Mouse (Mus musculus) midbrain, postnatal 0 days (tissue): Measurements from ENCODE around the gene Gm20388. TPM values are rescaled to one million over a fixed set of nuclear protein-coding genes. Genes with fewer than 3 reads are reported as not detected.

Experiments used
- ATAC-seq: fragments of 200-750 bp; cut with Nextera tagmentation; 2 replicates; pipeline ENCODE4 v1.8.0; 2017; ENCODE audit warnings: moderate number of reproducible peaks, mild to moderate bottlenecking, moderate TSS enrichment, moderate library complexity; ENCODE audit not compliant: low FRiP score
- DNase-seq: peaks from one replicate; pipeline ENCODE4 v3.0.0-alpha.2; 2015; ENCODE audit warnings: low spot score
- H3K27ac ChIP-seq: fragments of 300-500 bp; sonication (generic); 2 replicates; pipeline ENCODE4 v1.5.1; 2014; ENCODE audit warnings: low read depth, mild to moderate bottlenecking, low read length, mixed read lengths
- H3K27me3 ChIP-seq: fragments of 300-500 bp; sonication (generic); 2 replicates; pipeline ENCODE4 v1.6.1; 2014; ENCODE audit warnings: low read length, control low read depth, mixed read lengths; ENCODE audit not compliant: insufficient read depth
- H3K36me3 ChIP-seq: fragments of 300-500 bp; sonication (generic); 2 replicates; pipeline ENCODE4 v1.6.1; 2014; ENCODE audit warnings: low read length, control low read depth, mixed read lengths; ENCODE audit not compliant: insufficient read depth
- H3K4me1 ChIP-seq: fragments of 300-500 bp; sonication (generic); 2 replicates; pipeline ENCODE4 v1.6.1; 2014; ENCODE audit warnings: mild to moderate bottlenecking, control low read depth, antibody characterized with exemption, low read length, mixed read lengths; ENCODE audit not compliant: insufficient read depth
- H3K4me2 ChIP-seq: fragments of 300-500 bp; sonication (generic); 2 replicates; pipeline ENCODE4 v1.6.1; 2014; ENCODE audit warnings: low read depth, mild to moderate bottlenecking, low read length, mixed read lengths; ENCODE audit not compliant: poor library complexity, severe bottlenecking
- H3K4me3 ChIP-seq: fragments of 300-500 bp; sonication (generic); 2 replicates; pipeline ENCODE4 v1.5.1; 2014; ENCODE audit warnings: low read depth, mild to moderate bottlenecking, low read length, moderate library complexity
- H3K9ac ChIP-seq: fragments of 300-500 bp; sonication (generic); replicated peaks from 2 replicates; pipeline ENCODE4 v1.6.1; 2014; ENCODE audit warnings: mild to moderate bottlenecking, low read length, moderate library complexity, mixed read lengths; ENCODE audit not compliant: poor library complexity, severe bottlenecking
- H3K9me3 ChIP-seq: fragments of 300-500 bp; sonication (generic); 2 replicates; pipeline ENCODE4 v1.6.1; 2016; ENCODE audit warnings: low read length, control low read depth
- CTCF ChIP-seq: IDR thresholded peaks from 2 replicates; pipeline ENCODE4 v1.5.1; 2016; ENCODE audit warnings: antibody characterized with exemption, mild to moderate bottlenecking
- WGBS: fragments of 180-500 bp; shearing (Covaris S2); extraction: QIAGEN DNeasy Blood & Tissue Kit; methylation state at CpG from one replicate; pipeline ENCODE4 v1.1.7; 2014; 5-methylcytosine and 5-hydroxymethylcytosine counted together
- polyA plus RNA-seq: library from polyadenylated mRNA; unstranded; fragments of >200 nt; fragmentation: Nextera tagmentation; extraction: Ambion mirVana; gene quantifications from 2 replicates; pipeline ENCODE4 v1.2.1, GENCODE M21; 2015
- total RNA-seq: library from RNA; depleted of rRNA; stranded (reverse); fragments of >200 nt; gene quantifications from 2 replicates; pipeline ENCODE4 v1.2.3, GENCODE M21; 2014

The Gm20388 gene
- total and polyA plus RNA-seq, 2 experiments from 2014 or later = 74.2 TPM; not detected in 1

DNA sequence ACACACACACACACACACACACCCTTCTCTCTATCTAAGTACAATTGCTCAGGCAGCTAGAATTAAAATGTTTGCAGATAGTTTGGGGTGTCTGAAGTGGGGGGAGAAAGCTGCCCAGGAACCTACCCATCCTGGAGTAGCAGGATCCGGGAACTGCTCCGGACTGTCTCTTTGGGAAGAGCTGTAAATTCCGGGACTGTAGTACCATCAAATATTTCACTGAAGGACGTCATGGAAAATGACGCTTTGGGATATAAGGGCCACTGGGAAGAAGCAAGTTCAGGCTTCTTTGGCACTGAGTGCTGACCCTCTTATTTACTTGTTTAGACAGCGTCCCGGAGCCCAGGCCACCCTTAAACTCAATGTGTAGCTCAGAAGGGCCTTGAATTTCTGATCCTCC lies 1168.6 kb downstream of the Gm20388 start:
- H3K9ac ChIP-seq = no peak overlapping the region
- 3% methylated on average over 7 of the region's 7 CpGs for WGBS
- no peak for DNase-seq
- peaks cover 93% of the 10 kb centered on the region for H3K27me3 ChIP-seq
- no peak for ATAC-seq
- H3K27ac ChIP-seq = no peak overlapping the region
- no peaks in the 10 kb centered on the region for H3K9me3 ChIP-seq
- no peaks in the 10 kb centered on the region for H3K36me3 ChIP-seq
- H3K4me1 ChIP-seq = no peaks in the 10 kb centered on the region
- no peak overlapping the region for H3K4me2 ChIP-seq
- no peak overlapping the region for H3K4me3 ChIP-seq
- no peak for TF ChIP-seq CTCF

DNA sequence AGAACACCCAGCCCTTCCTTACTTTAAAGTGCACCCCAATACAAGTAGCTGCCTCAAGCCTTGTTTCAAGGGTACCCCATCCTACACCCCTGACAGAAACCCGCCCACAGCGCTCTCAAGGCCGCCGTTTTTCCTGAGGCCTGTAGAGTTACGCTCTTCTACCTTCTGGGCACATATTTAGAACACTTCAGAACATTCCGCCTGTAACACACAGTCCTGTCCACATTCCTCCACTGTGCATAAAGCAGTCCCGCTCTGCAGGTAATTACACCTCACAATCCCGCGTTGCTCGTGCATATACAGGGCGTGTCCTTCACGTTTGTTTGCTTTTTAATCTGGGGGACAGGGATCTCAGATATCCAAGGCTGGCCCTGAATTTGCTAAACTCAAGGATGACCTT lies 1169.3 kb downstream of the Gm20388 start:
- WGBS = 4% methylated on average over 12 of the region's 12 CpGs
- no peak for TF ChIP-seq CTCF
- H3K4me1 ChIP-seq = no peaks in the 10 kb centered on the region
- ATAC-seq (no peak), DNase-seq (no peak)
- no peaks in the 10 kb centered on the region for H3K36me3 ChIP-seq
- no peaks in the 10 kb centered on the region for H3K9me3 ChIP-seq
- H3K4me3 ChIP-seq = no peak overlapping the region
- H3K27ac ChIP-seq = no peak overlapping the region
- H3K9ac ChIP-seq = no peak overlapping the region
- H3K4me2 ChIP-seq = no peak overlapping the region
- H3K27me3 ChIP-seq = peaks cover 93% of the 10 kb centered on the region

DNA sequence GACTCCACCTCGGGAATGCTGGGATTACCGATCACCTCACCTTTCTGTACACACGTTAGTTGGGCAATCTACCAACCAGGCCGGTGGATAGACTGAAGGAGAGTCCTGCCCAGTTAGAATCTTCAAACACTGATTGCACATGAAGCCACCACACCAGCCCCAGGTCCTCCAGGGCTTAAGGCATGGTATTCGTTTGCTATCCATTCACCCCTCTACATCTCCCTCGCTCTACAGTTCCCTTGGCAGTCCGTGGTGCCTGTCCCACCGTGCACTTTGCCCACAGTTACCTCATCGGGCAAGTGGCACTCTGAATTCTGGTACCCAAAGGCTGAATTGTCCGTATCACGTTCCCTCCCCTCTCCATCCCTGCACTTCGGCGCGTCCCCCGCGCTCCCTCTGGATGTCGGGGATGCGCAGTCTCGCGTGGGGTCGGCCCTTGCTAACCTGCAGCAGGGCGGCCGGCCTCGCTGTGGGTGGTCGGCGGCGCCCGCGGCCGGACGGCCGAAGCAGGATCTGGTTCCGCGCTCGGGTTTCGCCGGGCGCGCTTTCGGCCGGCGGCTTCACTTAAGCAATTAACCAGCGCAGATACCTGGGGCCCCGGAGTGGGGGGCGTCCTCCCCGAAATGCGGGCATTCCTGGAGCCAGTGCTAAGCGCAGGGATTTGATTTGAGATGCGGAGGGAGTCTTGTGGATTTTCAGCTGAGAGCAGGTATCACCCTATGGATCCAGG lies 1169.9 kb downstream of the Gm20388 start:
- 2% methylated on average over 49 of the region's 49 CpGs for WGBS
- H3K27ac ChIP-seq = no peak overlapping the region
- no peak overlapping the region for H3K4me2 ChIP-seq
- H3K9ac ChIP-seq = no peak overlapping the region
- H3K36me3 ChIP-seq = no peaks in the 10 kb centered on the region
- no peaks in the 10 kb centered on the region for H3K9me3 ChIP-seq
- H3K4me1 ChIP-seq = no peaks in the 10 kb centered on the region
- H3K4me3 ChIP-seq = no peak overlapping the region
- H3K27me3 ChIP-seq = peaks cover 94% of the 10 kb centered on the region
- DNase-seq = no peak
- TF ChIP-seq CTCF = no peak
- no peak for ATAC-seq

DNA sequence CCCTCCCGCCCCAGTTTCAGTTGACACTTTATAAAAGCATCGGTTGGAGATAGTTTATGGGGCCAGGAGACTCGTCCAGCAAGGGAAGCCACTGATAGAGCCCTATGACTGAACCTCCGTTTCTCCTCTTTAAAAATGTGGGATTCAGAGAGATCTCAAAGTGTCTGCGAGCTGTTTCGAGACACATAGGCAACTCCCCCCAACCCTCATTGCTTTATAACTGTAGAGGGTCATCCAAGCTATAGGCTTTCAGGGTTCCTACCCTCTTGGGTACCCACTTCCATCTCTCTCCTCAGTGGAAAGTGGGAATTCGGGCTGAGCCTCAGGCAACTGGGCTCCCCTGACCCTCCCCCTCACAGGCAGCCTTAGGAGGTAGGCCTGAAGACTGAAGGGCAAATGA lies 1170.8 kb downstream of the Gm20388 start:
- Histone ChIP-seq H3K36me3 (no peaks in the 10 kb centered on the region), H3K4me3 (no peak overlapping the region), H3K27ac (no peak overlapping the region), H3K9ac (no peak overlapping the region), H3K4me2 (no peak overlapping the region), H3K9me3 (no peaks in the 10 kb centered on the region), H3K27me3 (peaks cover 94% of the 10 kb centered on the region), H3K4me1 (no peaks in the 10 kb centered on the region)
- no peak for TF ChIP-seq CTCF
- ATAC-seq (no peak), DNase-seq (no peak)
- 3% methylated on average over 7 of the region's 7 CpGs for WGBS

DNA sequence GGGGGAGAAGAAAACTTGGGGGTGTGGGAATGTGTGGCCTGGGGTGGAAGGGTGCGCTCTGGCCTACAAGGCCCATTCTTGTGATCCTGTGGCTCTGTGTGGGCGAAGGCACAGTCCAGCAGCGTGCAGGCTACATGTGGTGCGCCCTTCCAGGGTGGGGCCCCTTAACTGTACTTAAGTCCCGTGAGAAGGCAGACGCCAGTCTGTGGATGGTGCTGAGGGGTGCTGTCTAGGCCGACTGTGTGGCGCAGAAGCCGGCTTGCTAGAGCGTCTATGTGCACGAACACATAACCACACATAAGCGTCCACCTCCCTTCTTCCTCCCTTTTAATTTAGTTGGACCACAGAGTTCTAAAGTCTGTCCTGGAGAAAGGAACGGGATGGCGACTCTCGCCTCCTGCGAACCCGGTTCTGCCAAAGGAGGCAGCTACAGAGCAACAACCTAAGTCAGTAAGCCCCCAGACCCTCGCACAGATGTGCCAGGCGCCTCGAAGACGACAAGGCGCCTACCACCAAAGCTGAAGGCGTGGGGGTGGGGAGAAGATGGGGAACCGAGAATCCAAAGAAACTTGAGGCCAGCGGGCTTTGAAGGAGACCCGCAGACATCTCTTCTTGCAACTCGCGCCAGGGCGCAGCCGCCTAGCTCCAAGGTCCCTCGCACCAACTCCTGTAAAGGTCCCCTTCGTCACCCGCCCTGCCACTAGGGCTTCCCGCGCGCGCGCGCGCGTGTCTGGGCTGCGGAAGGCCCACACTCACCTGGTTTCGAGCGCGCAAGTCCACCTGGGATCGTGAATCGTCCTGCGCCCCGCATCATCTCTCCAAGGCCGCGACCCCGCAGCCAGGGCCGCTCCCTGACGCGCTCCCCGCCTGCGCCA lies 1171.8 kb downstream of the Gm20388 start:
- Histone ChIP-seq H3K9ac (no peak overlapping the region), H3K4me2 (peak overlapping the region; percentile 57), H3K27ac (no peak overlapping the region), H3K36me3 (no peaks in the 10 kb centered on the region), H3K4me3 (peak overlapping the region; percentile 32), H3K9me3 (no peaks in the 10 kb centered on the region), H3K27me3 (peaks cover 87% of the 10 kb centered on the region), H3K4me1 (no peaks in the 10 kb centered on the region)
- ATAC-seq = no peak
- no peak for TF ChIP-seq CTCF
- no peak for DNase-seq
- 1% methylated on average over 51 of the region's 57 CpGs for WGBS
